Mouse (Mus musculus): ENCODE results near the gene Ccer2. TPM values are rescaled to one million over a fixed set of nuclear protein-coding genes. Genes with fewer than 3 reads are reported as not detected.

Ccer2 gene
- polyA plus RNA-seq, 1 experiment from 2014 or later: not detected

DNA sequence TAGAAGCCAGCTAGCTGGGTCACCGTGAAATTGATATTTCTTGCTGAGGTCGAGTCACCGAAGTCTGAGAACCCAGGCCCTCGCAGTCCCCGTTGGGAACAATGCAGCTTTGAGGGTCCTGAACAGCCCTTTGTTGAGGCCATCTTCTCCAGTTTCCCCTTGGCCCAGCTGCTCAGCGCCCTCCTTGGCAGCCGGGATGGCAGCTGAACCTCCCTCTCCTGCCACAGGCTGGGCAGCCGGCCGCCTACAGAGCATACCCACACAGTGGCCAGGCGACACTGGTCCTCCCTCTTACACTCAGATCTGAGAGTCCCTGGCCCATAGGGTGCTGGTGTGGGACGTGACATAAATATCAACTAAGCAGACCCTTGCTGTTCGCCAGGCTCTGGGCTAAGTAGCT is 18.2 kb downstream of the Ccer2 start:
- ChIA-PET CTCF (interaction anchor here (1.1 kb wide), 1 partner anchor 93 kb away, joined by 3 read pairs; no protein-coding TSS in a partner anchor), POLR2A (interaction anchor here (0.8 kb wide), 1 partner anchor 16 kb away, joined by 4 read pairs; no protein-coding TSS in a partner anchor)
- no peak for DNase-seq (ENCODE audit: low read depth, low spot score)
- no peak for ATAC-seq
- in situ Hi-C loops (cut with MboI; ENCODE audit: low pct_unique_long_range_greater_than_20kb): no loop called here
- H3K27me3 ChIP-seq: no peaks in the 10 kb centered on the region
- TF ChIP-seq CTCF (IDR thresholded peaks at IDR 0.05): no peak

DNA sequence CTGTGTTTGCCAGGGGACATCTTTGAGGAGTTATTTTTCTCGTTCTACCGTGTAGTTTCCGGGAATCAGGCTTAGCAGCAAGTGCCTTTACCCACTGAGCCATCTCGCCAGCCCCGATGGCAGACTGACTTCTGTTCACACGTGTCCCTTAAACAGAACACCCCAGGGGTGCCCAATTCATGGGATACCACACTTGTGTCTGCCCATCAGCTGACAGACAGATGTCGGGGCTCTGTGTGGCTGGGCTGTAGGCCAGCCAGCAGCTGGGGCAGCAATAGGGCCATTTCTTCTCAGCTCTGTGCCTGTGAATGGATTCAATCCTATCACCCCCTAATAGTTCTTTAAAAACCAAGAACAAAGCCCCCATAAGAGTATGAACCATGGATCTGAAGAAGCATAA is 19.2 kb downstream of the Ccer2 start:
- POLR2A ChIA-PET: no interaction called here
- no peak for ATAC-seq
- TF ChIP-seq CTCF (IDR thresholded peaks at IDR 0.05): no peak
- CTCF ChIA-PET: interaction anchor here (1.1 kb wide), 2 partner anchors 10 to 92 kb away, joined by 3 to 4 read pairs; no protein-coding TSS in a partner anchor
- in situ Hi-C loops (cut with MboI; ENCODE audit: low pct_unique_long_range_greater_than_20kb): no loop called here
- H3K27me3 ChIP-seq: no peaks in the 10 kb centered on the region
- DNase-seq (ENCODE audit: low read depth, low spot score): no peak

DNA sequence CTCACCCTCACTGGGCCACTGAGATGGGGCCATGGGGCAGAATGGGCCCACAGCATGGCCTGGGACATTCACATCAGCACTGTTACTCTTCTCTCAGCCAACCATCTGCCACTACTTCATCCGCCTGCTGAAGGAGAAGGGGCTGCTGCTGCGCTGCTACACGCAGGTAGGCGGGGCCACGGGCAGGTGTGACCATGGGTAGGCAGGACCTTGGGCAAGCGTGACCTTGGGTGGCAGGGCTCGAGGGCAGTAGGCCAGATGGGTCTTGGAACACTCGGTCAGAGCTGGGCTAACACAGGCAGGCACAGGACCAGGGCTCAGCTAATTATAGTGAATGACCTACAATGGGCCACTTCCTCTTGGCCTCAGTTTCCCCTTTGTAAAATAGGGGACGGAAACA is 22.9 kb downstream of the Ccer2 start:
- no peak for TF ChIP-seq CTCF (IDR thresholded peaks at IDR 0.05)
- no peak for ATAC-seq
- CTCF ChIA-PET: interaction anchor here (2.6 kb wide), 1 partner anchor 13 kb away, joined by 9 read pairs; no protein-coding TSS in a partner anchor
- in situ Hi-C loops (cut with MboI; ENCODE audit: low pct_unique_long_range_greater_than_20kb): no loop called here
- POLR2A ChIA-PET: interaction anchor here (0.6 kb wide), 1 partner anchor 13 kb away, joined by 3 read pairs; no protein-coding TSS in a partner anchor
- DNase-seq (ENCODE audit: low read depth, low spot score): no peak
- no peaks in the 10 kb centered on the region for H3K27me3 ChIP-seq

DNA sequence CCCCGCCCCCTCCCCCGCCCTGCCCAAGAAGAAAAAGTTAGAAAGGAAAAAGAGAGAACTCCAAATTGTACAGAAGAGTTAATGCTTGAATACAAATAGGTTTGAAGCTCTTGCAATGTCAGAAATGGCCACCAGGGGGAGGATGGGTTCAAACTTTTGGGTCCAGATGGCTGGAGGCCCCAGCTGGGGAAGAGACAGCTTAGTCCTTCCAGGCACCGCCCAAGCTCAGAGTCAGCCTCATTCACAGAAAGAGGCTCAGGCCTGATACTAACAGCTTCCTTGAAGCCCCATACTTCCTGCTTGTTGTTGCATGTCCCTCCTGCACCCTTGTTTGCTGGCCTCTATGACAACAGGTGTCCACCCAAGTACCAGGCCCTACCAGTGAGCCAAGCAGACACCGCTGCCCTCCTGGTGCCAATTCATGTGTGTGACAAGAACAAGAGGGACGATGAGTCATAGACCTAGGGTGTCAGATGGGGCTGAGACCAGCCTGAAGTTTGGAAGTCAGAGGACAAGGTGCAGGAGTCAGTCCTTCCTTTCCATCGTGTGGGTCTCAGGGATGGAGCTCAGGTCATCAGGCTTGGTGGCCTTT is 24.2 kb downstream of the Ccer2 start:
- H3K27me3 ChIP-seq: no peaks in the 10 kb centered on the region
- DNase-seq (ENCODE audit: low read depth, low spot score) (no peak), ATAC-seq (no peak)
- ChIA-PET POLR2A (interaction anchor here (0.6 kb wide), 1 partner anchor 88 kb away, joined by 3 read pairs; no protein-coding TSS in a partner anchor), CTCF (interaction anchor here (0.8 to 2.6 kb wide), 7 partner anchors 10 to 92 kb away, joined by 3 to 9 read pairs (median 3); no protein-coding TSS in a partner anchor)
- TF ChIP-seq CTCF (IDR thresholded peaks at IDR 0.05): no peak
- in situ Hi-C loops (cut with MboI; ENCODE audit: low pct_unique_long_range_greater_than_20kb): no loop called here

DNA sequence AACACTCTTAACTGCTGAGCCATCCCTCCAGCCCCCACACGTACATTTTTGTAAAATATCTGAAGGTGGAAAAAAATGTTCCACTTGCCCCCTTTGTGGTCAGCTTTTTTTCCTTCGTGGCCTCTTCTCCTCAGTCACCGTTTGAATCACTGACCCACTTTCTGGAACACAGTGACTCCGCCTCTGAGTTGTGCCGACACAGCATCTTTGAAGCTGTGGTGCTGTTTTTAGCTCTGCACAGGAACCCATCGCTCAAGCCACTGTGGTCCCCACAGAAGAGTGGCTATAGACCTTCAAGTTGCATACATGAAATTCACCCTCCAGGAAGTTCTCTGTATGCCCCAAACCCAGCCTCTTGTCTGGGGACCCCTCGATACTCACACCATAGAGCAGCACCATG is 24.9 kb downstream of the Ccer2 start:
- no peak for DNase-seq (ENCODE audit: low read depth, low spot score)
- in situ Hi-C loops (cut with MboI; ENCODE audit: low pct_unique_long_range_greater_than_20kb): no loop called here
- no peak for TF ChIP-seq CTCF (IDR thresholded peaks at IDR 0.05)
- ATAC-seq: no peak
- ChIA-PET CTCF (interaction anchor here (1.0 to 2.6 kb wide), 4 partner anchors 9 to 32 kb away, joined by 3 to 9 read pairs (median 4); no protein-coding TSS in a partner anchor), POLR2A (interaction anchor here (0.7 kb wide), 1 partner anchor 87 kb away, joined by 4 read pairs; no protein-coding TSS in a partner anchor)
- H3K27me3 ChIP-seq: no peaks in the 10 kb centered on the region

DNA sequence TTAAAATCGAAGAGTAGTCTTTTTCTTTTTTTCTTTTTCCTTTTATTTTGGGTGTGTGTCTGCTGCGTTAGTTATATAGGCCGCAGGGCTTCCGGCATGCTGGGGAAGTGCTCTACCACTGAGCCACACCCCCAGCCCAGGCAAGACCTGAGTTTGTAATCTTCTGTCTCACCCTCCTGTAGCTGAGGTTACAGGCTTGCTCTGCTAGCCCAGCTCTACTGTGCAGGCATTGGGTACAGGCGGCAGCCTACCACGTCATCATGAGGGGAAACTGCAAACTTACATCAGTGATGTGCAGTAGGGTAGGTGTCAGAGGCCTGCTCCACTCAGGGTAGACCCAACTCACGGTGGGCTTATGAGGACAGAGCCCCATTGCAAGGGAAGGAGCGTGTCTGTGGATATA is 25.3 kb downstream of the Ccer2 start:
- ATAC-seq (no peak), DNase-seq (ENCODE audit: low read depth, low spot score) (no peak)
- in situ Hi-C loops (cut with MboI; ENCODE audit: low pct_unique_long_range_greater_than_20kb): no loop called here
- no peaks in the 10 kb centered on the region for H3K27me3 ChIP-seq
- no peak for TF ChIP-seq CTCF (IDR thresholded peaks at IDR 0.05)
- CTCF ChIA-PET: interaction anchor here (1.1 kb wide), 1 partner anchor 9 kb away, joined by 3 read pairs; no protein-coding TSS in a partner anchor
- POLR2A ChIA-PET: interaction anchor here (0.7 kb wide), 1 partner anchor 87 kb away, joined by 4 read pairs; no protein-coding TSS in a partner anchor

DNA sequence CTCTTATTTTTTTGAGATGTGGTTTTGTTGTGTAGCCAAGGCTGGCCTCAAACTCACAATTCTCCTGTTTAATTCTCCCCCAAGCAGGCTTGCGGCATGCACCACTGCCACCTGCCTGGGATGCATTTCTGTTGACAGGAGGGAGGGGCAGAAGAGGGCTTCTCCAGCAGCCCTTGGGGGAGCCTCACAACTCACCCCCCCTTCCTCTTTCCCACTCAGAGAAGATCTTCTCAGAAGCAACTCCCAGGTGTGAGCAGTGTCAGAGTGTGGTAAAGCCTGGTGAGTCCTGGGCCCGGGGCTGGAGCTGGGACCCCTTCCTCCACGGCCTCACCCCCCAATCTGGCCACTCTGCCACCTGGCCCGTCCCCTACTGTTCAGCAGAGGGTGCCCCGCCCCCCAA is 29.2 kb downstream of the Ccer2 start:
- POLR2A ChIA-PET: no interaction called here
- no peak for TF ChIP-seq CTCF (IDR thresholded peaks at IDR 0.05)
- DNase-seq (ENCODE audit: low read depth, low spot score) (no peak), ATAC-seq (no peak)
- H3K27me3 ChIP-seq: no peaks in the 10 kb centered on the region
- CTCF ChIA-PET: interaction anchor here (1.0 to 1.2 kb wide), 2 partner anchors 9 to 12 kb away, joined by 3 to 4 read pairs; no protein-coding TSS in a partner anchor
- in situ Hi-C loops (cut with MboI; ENCODE audit: low pct_unique_long_range_greater_than_20kb): loop anchor here (5.0 kb wide), 1 partner anchor 252 kb away; no protein-coding TSS in a partner anchor

DNA sequence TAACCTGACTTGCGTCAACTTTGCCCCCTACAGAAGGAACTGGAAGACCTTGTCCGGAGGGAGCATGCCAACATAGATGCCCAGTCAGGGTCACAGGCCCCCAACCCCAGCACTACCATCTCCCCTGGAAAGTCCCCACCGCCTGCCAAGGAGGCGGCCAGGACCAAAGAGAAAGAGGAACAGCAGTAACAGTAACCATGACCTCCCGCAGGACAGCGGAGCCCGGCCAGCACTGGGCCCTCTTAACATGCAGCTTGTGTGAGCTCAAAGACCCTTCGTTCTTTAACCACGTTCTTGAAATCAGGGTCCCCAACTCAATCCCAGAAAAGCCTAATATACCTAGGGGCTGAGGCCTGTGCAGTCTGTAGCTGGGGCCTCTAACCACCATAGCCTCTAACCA is 31.9 kb downstream of the Ccer2 start:
- ATAC-seq (no peak), DNase-seq (ENCODE audit: low read depth, low spot score) (no peak)
- no peak for TF ChIP-seq CTCF (IDR thresholded peaks at IDR 0.05)
- in situ Hi-C loops (cut with MboI; ENCODE audit: low pct_unique_long_range_greater_than_20kb): loop anchor here (5.0 kb wide), 1 partner anchor 249 kb away; no protein-coding TSS in a partner anchor
- ChIA-PET POLR2A (no interaction called here), CTCF (no interaction called here)
- H3K27me3 ChIP-seq: no peaks in the 10 kb centered on the region

DNA sequence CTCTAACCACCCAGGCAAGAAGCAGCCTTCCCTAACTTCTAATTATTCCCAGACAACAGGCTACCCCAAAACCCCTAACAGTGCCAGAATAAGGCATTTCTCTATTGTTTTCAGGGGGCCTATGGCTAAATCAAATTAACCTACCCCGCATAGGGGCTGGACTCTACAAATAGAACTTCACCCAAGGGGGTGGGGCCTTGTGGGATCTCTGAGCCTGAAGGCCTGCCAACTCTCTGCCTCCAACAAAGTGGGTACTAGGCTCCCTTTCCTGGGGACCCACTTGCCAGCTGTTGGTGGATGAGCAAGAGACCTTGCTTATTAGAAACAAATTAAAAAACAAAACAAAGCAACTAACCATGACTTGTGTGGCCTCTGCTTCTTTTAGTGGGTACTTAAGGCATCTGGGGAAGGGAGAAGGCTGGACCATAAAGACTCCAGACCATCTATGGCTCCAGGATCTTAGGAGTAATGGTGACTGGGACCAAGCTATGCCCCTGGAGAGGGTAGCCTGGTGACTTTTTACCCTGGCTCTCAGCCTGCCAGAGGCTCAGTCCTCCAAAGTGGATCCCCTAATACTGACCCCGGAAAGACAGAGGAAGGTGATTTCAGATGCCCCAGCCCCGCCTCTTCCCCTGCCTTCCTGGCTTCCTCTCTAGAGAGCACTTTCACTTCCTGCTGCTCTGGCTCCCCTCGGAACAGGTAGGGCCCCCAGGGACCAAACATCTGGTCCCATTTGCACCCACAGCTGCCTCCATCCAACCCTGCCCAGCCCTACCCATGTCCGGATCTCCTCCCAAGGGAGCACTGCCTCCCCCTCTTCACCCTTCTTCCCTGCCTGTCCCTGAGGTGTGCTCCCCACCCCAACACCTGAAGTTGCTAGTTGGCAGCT is 32.6 kb downstream of the Ccer2 start, which contains the start of gene Rinl:
Gene Rinl, plus strand, starts transcription at position 663 of the 889 bp plus-strand sequence.
- POLR2A ChIA-PET: interaction anchor here (0.6 kb wide), 1 partner anchor 15 kb away, joined by 3 read pairs; no protein-coding TSS in a partner anchor
- DNase-seq (ENCODE audit: low read depth, low spot score) (no peak), ATAC-seq (no peak)
- in situ Hi-C loops (cut with MboI; ENCODE audit: low pct_unique_long_range_greater_than_20kb): loop anchor here (5.0 kb wide), 1 partner anchor 249 kb away; no protein-coding TSS in a partner anchor
- no peak for TF ChIP-seq CTCF (IDR thresholded peaks at IDR 0.05)
- CTCF ChIA-PET: interaction anchor here (1.6 kb wide), 1 partner anchor 79 kb away, joined by 5 read pairs; no protein-coding TSS in a partner anchor
- H3K27me3 ChIP-seq: no peaks in the 10 kb centered on the region

DNA sequence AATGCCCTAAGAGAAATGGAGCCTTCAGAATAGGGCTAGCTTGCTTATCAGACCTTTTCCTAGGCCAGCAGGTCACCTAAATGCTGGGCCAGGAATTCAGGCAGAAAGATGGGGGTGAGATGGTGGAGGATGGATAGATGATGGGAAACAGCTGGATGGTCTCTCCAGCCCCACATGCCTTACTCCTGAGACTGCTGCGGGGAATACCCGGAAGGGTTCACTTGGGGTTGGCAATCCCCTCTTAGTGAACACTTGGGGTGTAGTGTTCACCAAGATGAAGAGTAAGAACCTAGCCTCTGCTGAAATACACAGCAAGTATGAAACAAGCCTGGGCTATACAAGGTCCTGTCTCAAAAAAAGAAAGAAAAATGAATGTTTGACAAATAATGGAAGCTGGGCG is 33.3 kb downstream of the Ccer2 start:
- no peak for ATAC-seq

More for the DNA sequence above, 33.3 kb downstream of the Ccer2 start:
- in situ Hi-C loops (cut with MboI; ENCODE audit: low pct_unique_long_range_greater_than_20kb): loop anchor here (5.0 kb wide), 1 partner anchor 248 kb away; no protein-coding TSS in a partner anchor
- no peaks in the 10 kb centered on the region for H3K27me3 ChIP-seq
- no peak for TF ChIP-seq CTCF (IDR thresholded peaks at IDR 0.05)
- ChIA-PET POLR2A (interaction anchor here (0.6 to 1.3 kb wide), 3 partner anchors 14 to 31 kb away, joined by 3 to 4 read pairs (median 3); no protein-coding TSS in a partner anchor), CTCF (interaction anchor here (1.0 to 1.6 kb wide), 2 partner anchors 8 to 78 kb away, joined by 3 to 5 read pairs; no protein-coding TSS in a partner anchor)
- no peak for DNase-seq (ENCODE audit: low read depth, low spot score)
